Mouse (Mus musculus) ES-Bruce4 (cell line): Measurements from ENCODE around the gene Gm14401. TPM values are rescaled to one million over a fixed set of nuclear protein-coding genes. Genes with fewer than 3 reads are reported as not detected.
A peak's percentile ranks its signal among the peaks of the same experiment; 100 is the strongest.
"Not testable (repeated sequence)": the region's sequence is repeated elsewhere in the genome, so short reads cannot be mapped to it uniquely, and the experiment has no call there.

Experiments
- H3K27ac ChIP-seq: 2 replicates; pipeline ENCODE4 v1.5.1; 2012; ENCODE audit warnings: low read length, inconsistent platforms; ENCODE audit not compliant: insufficient read depth
- H3K27me3 ChIP-seq: 2 replicates; pipeline ENCODE4 v1.6.1; 2012; ENCODE audit warnings: mild to moderate bottlenecking, low read length, inconsistent platforms; ENCODE audit not compliant: control insufficient read depth, poor library complexity, insufficient read depth, severe bottlenecking
- H3K36me3 ChIP-seq: 2 replicates; pipeline ENCODE4 v1.6.1; 2012; ENCODE audit warnings: inconsistent platforms, mild to moderate bottlenecking, low read length, moderate library complexity; ENCODE audit not compliant: control insufficient read depth, poor library complexity, insufficient read depth, severe bottlenecking
- H3K4me1 ChIP-seq: one replicate; pipeline ENCODE4 v1.8.1; 2011; ENCODE audit warnings: low read length; ENCODE audit not compliant: control insufficient read depth, insufficient read depth
- H3K4me3 ChIP-seq: 2 replicates; pipeline ENCODE4 v1.5.1; 2011; ENCODE audit warnings: low read depth, mild to moderate bottlenecking, low read length
- H3K9ac ChIP-seq: 2 replicates; pipeline ENCODE4 v1.6.1; 2012; ENCODE audit warnings: low read depth, mild to moderate bottlenecking, inconsistent platforms; ENCODE audit not compliant: poor library complexity, severe bottlenecking
- H3K9me3 ChIP-seq: replicated peaks from 2 replicates; pipeline ENCODE4 v1.6.1; 2012; ENCODE audit warnings: mild to moderate bottlenecking, low read length, inconsistent platforms; ENCODE audit not compliant: control insufficient read depth, poor library complexity, insufficient read depth, severe bottlenecking
- EP300 ChIP-seq: IDR thresholded peaks from 2 replicates; pipeline ENCODE4 v1.6.1; 2011; ENCODE audit warnings: low read depth, low read length; ENCODE audit not compliant: insufficient read depth
- POLR2A ChIP-seq: IDR thresholded peaks from one replicate; pipeline ENCODE4 v1.8.1; 2011; ENCODE audit warnings: low read length; ENCODE audit not compliant: insufficient read depth
- polyA plus RNA-seq: library from polyadenylated mRNA; stranded (reverse); fragments of >200 nt; gene quantifications from 2 replicates; pipeline ENCODE4 v1.2.4, GENCODE M21; 2011; ENCODE audit warnings: low read depth; ENCODE audit not compliant: missing spikeins, insufficient read depth, insufficient read length

Gm14401 gene
- 21.7 and 24.2 TPM in 2 replicates for polyA plus RNA-seq

DNA sequence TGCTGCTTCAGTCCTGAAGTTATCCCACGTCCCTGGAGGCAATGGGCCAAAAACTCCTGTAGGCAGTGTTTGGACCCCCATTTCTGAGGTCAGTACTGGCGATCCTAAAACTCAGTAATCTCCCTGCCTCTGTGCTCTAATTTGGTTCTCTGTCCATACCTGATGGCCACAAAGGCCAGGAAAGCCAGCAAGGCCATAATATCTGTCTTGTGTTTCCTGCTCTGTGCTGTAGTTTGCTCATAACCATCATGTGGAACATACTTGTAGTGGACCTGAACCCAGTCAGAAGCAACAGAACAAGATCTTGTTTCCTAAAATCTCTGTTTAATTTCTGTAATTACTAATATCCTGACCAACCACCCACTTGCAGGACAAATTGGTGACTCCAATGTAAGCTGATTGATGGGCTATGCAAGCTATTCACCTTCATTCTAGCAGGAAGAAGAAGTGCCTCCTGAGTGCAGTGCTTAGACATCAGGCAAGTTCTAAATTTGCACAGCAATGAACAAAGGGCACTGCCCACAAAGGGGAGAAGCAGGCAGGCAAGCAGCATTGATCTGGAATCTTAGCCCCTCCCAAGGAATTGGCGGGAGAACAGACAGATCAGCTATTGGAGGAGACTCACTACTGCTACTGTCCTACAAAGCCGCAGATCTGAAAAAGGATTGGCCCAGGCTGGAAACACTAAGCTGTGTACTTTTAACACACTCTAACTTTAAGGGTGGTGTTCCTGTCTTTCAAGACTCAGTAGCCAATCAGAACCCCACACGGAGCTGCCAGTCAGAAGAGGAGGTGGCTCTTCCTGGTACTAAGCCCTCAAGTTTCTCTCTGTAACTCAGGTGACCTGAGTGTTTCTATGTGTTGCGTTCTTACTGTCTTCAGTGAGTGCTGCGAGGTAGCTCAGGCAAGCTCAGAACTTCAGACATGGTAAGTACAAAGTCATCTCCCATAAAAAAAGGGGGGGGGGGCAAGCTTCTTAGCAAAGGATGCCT is at the start of gene Gm14401:
Gm14401 (plus strand) TSS at position 889 of the 992 bp plus-strand sequence.
- Histone ChIP-seq H3K4me3 (peak within 1 kb of the TSS; percentile 86), H3K9ac (peak within 1 kb of the TSS; percentile 72), H3K27ac (peak within 1 kb of the TSS; percentile 99)
- not testable (repeated sequence) for H3K27me3 ChIP-seq, H3K4me1 ChIP-seq, H3K36me3 ChIP-seq, H3K9me3 ChIP-seq
- peak; percentile 58 for TF ChIP-seq POLR2A

DNA sequence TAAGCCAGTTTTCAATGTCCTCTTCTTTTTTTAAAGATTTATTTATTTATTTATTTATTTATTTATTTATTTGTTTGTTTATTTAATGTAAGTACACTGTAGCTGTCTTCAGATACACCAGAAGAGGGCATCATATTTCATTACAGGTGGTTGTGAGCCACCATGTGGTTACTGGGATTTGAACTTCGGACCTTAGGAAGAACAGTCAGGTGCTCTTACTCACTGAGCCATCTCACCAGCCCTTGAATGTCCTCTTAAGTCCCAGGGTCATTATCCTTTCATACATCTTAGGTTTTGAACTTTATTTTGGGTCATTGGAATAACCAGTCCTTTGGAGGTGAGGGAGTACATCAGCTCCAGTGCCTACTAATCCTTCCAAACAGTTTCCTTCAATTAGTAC is 1.3 kb upstream of the Gm14401 start:
- not testable (repeated sequence) for H3K36me3 ChIP-seq, H3K27me3 ChIP-seq, H3K9me3 ChIP-seq, H3K4me1 ChIP-seq, H3K4me3 ChIP-seq
- Histone ChIP-seq H3K27ac (peak overlapping the region; percentile 38; the same call in 1 of the 2 replicates), H3K9ac (0 out of 2 replicates have a peak overlapping the region, but pooled peaks have one; percentile 64)

DNA sequence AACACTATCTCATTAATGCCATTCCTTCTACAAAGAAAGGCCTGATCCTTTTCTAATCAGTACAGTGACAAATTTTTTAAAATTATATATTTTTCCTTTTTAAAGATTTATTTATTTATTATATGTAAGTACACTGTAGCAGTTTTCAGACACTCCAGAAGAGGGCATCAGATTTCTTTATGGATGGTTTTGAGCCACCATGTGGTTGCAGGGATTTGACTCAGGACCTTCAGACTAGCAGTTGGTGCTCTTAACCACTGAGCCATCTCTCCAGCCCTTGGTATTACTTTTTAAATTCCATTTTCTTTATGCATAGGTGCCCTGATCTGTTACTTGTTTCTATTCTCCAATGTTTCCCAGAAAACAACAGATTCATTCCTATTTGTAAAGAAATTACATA is 895 bp downstream of the Gm14401 start:
- not testable (repeated sequence) for H3K27me3 ChIP-seq, H3K27ac ChIP-seq, H3K4me1 ChIP-seq, H3K9me3 ChIP-seq, H3K36me3 ChIP-seq
- Histone ChIP-seq H3K9ac (peak overlapping the region; percentile 72; the same call in 1 of the 2 replicates), H3K4me3 (peak overlapping the region; percentile 14; the same call in 1 of the 2 replicates)

DNA sequence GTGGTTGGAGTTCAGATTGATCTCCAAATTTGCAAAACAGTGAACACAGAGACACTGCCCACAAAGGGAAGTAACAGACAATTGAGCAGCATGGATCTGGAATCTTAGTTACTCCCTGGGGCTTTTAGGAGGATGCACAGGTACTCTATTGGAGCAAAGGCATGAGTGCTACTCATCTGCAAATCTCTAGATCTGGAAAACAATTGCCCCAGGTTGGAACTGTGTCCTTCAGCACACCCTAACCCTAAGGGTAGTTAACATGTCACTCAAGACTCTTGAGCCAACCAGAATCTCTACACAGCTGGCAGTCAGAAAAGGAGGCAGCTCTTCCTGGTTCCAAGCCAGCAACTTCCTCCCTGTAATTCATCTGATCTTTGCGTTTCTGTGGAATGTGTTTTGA is 5.7 kb downstream of the Gm14401 start:
- H3K27me3 ChIP-seq, H3K4me1 ChIP-seq, H3K36me3 ChIP-seq, H3K9me3 ChIP-seq, H3K9ac ChIP-seq: not testable (repeated sequence)
- H3K27ac ChIP-seq = peak overlapping the region; percentile 97
- H3K4me3 ChIP-seq = peak overlapping the region; percentile 72

- not testable (repeated sequence) for H3K9ac ChIP-seq, H3K4me3 ChIP-seq, H3K36me3 ChIP-seq, H3K4me1 ChIP-seq, H3K27me3 ChIP-seq, H3K9me3 ChIP-seq
- H3K27ac ChIP-seq = peak overlapping the region; percentile 41; the same call in 1 of the 2 replicates
Measured at GRCm38 (mm10) chr2:177109086-177109485, 35.0 kb downstream of the Gm14401 start.

DNA sequence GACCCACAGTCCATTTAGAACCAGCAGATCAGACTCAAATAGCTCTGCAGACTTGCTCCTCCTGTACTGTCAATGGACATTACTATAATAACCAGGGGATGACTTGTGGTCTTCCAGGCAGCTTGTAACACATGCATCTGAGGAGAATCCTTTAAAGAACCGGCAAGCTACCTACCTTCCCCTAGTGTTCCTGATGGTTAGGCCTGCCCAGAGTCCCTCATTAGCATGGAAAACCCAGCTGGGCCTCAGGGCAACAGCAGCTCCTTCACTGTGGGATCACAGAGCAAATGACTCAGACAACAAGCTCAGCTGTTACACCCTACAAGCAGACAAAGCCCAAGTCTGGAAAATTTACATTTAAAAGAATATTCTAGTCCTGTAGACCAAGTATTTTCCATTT is 55.0 kb downstream of the Gm14401 start:
- peak; percentile 93 for TF ChIP-seq EP300
- not testable (repeated sequence) for H3K36me3 ChIP-seq, H3K4me3 ChIP-seq, H3K9ac ChIP-seq, H3K27me3 ChIP-seq, H3K9me3 ChIP-seq, H3K4me1 ChIP-seq
- peak overlapping the region; percentile 98 for H3K27ac ChIP-seq

Other genes starting within 250 kb of the Gm14401 start
- gene Gm14408, start 243.2 kb upstream of the Gm14401 start, polyA plus RNA-seq = not detected in 2 replicates
- gene Gm14296, start 146.5 kb upstream of the Gm14401 start, polyA plus RNA-seq = 13.2 and 19.8 TPM in 2 replicates
- gene Gm14419, start 73.4 kb upstream of the Gm14401 start, polyA plus RNA-seq = 16.7 and 19.4 TPM in 2 replicates
- gene Gm14410, start 132.1 kb downstream of the Gm14401 start, polyA plus RNA-seq = 3.8 and 11.5 TPM in 2 replicates
- 8.8 and 9.0 TPM in 2 replicates for gene Gm14409, start 192.7 kb downstream of the Gm14401 start, polyA plus RNA-seq
- gene Gm14412, start 250.0 kb downstream of the Gm14401 start, polyA plus RNA-seq = 10.2 and 10.6 TPM in 2 replicates